Mouse (Mus musculus) frontal cortex, postnatal 10 days (tissue): ENCODE data around the gene Mtx1.
"Not testable (repeated sequence)": the region's sequence is repeated elsewhere in the genome, so short reads cannot be mapped to it uniquely, and the experiment has no call there.

ENCODE experiments used
- DNase-seq, 2 experiments: peaks; one replicate each; pipeline ENCODE4 v3.0.0; 2022; ENCODE audit warnings: low spot score in 2 of 2, mixed read lengths in 1 of 2

The Mtx1 gene

GRCm38 (mm10) chr3:89183058-89183958 lies 43.6 kb downstream of the Mtx1 start, which contains the start of gene Fam189b:
Fam189b (plus strand) TSS chr3:89183143.
- DNase-seq: peak; percentile 88 to 89

GRCm38 (mm10) chr3:89182531-89183057 lies 44.3 kb downstream of the Mtx1 start:
- DNase-seq: no peak

- no peak for DNase-seq
Observed at GRCm38 (mm10) chr3:89181749-89182500, 45.0 kb downstream of the Mtx1 start.

GRCm38 (mm10) chr3:89179056-89179455 lies 47.8 kb downstream of the Mtx1 start:
- no peak for DNase-seq

- no peak for DNase-seq
Observed at GRCm38 (mm10) chr3:89178107-89178385, 48.8 kb downstream of the Mtx1 start.

GRCm38 (mm10) chr3:89177242-89178106 lies 49.4 kb downstream of the Mtx1 start, which contains the start of gene Scamp3:
Scamp3 (plus strand) TSS chr3:89177473.
- peak; percentile 81 to 85 for DNase-seq

- DNase-seq: no peak
Observed at GRCm38 (mm10) chr3:89176421-89176820, 50.5 kb downstream of the Mtx1 start.

- DNase-seq: no peak
Observed at GRCm38 (mm10) chr3:89175544-89175943, 51.3 kb downstream of the Mtx1 start.

- DNase-seq: no peak
Observed at GRCm38 (mm10) chr3:89174844-89175243, 52.0 kb downstream of the Mtx1 start.

- DNase-seq: no peak
Observed at GRCm38 (mm10) chr3:89166945-89167344, 59.9 kb downstream of the Mtx1 start.

GRCm38 (mm10) chr3:89165268-89165870 lies 61.5 kb downstream of the Mtx1 start:
- DNase-seq: no peak

- DNase-seq: peak; percentile 89 to 92
Observed at GRCm38 (mm10) chr3:89164506-89165267, 62.2 kb downstream of the Mtx1 start, which contains the start of gene Clk2. Clk2 (plus strand) TSS chr3:89164795.

- DNase-seq: no peak
Observed at GRCm38 (mm10) chr3:89163643-89164245, 63.1 kb downstream of the Mtx1 start.

GRCm38 (mm10) chr3:89163123-89163522 lies 63.8 kb downstream of the Mtx1 start:
- no peak for DNase-seq

GRCm38 (mm10) chr3:89161786-89162185 lies 65.1 kb downstream of the Mtx1 start:
- DNase-seq: no peak

- DNase-seq: not testable (repeated sequence)
Observed at GRCm38 (mm10) chr3:89161207-89161606, 65.7 kb downstream of the Mtx1 start.

GRCm38 (mm10) chr3:89159616-89160344 lies 67.1 kb downstream of the Mtx1 start, which contains the start of gene Hcn3:
Hcn3 (minus strand) TSS chr3:89160196.
- DNase-seq: peak in 1 of 2 experiments; percentile 70

GRCm38 (mm10) chr3:89159211-89159610 lies 67.7 kb downstream of the Mtx1 start:
- DNase-seq: no peak
